Mouse (Mus musculus) left cerebral cortex, adult 2 months (tissue): ENCODE data around the gene Wdr53. TPM values are rescaled to one million over a fixed set of nuclear protein-coding genes. Genes with fewer than 3 reads are reported as not detected.
"Not testable (repeated sequence)": the region's sequence is repeated elsewhere in the genome, so short reads cannot be mapped to it uniquely, and the experiment has no call there.

ENCODE experiments used
- DNase-seq, 2 experiments: peaks; one replicate each; pipeline ENCODE4 v3.0.0; 2021 to 2022; ENCODE audit warnings: low spot score in 2 of 2, mixed read lengths in 1 of 2; ENCODE audit errors: extremely low spot score in 1 of 2
- H3K27ac ChIP-seq: fragments of 200-600 bp; 2 replicates; pipeline ENCODE4 v1.8.1; 2022
- H3K4me3 ChIP-seq: fragments of 200-600 bp; 2 replicates; pipeline ENCODE4 v1.8.1; 2022
- CTCF ChIP-seq: fragments of 200-600 bp; IDR thresholded peaks from 2 replicates; pipeline ENCODE4 v1.8.1; 2022; ENCODE audit warnings: antibody characterized with exemption, mild to moderate bottlenecking, moderate library complexity
- intact Hi-C: fragments of 180-260 bp; cut with DNase I; formaldehyde crosslinking; loops from one replicate; pipeline ENCODE4 v1.15.1; 2025
- microRNA-seq, 2 experiments: library from miRNA; unstranded; fragments of <30 nt; microRNA quantifications; one replicate each; pipeline ENCODE4 v1.2.0; 2021
- total RNA-seq, 2 experiments: library from RNA; stranded (reverse); gene quantifications; 2 replicates each; pipeline ENCODE4 v1.2.3; 2021

Gene Wdr53
- total RNA-seq, 2 experiments from 2014 or later: 9.3 to 12.0 TPM

DNA sequence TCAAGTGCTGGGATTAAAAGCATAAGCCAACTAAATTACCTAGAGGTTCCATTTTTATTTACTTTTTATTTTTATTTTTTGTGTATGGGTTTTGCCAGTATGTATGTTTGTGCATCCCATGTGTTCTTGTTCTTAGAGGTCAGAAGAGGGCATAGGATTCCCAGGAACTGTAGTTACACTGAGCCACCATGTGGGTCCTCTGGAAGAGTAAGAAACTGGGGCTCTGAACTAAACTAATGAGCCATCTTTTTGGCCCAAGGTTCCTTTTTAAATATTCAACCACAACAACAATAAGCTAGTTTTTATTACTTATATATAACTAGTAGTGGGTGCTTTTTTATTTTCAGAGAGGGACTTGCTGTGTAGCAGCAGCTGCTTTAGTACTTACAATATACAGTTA is 35.6 kb downstream of the Wdr53 start:
- TF ChIP-seq CTCF: no peak; the same call in 1 of the 2 replicates
- DNase-seq: no peak
- intact Hi-C loops: no loop called here
- Histone ChIP-seq H3K4me3 (no peak overlapping the region), H3K27ac (no peak overlapping the region)

GRCm38 (mm10) chr16:32291821-32292220 is 44.8 kb downstream of the Wdr53 start:
- no peak for TF ChIP-seq CTCF
- no peak overlapping the region for H3K4me3 ChIP-seq
- H3K27ac ChIP-seq: no peak overlapping the region
- DNase-seq: no peak
- intact Hi-C loops: no loop called here

- H3K27ac ChIP-seq, DNase-seq, intact Hi-C loops, H3K4me3 ChIP-seq: not testable (repeated sequence)
Measured at GRCm38 (mm10) chr16:32299617-32300016, 52.6 kb downstream of the Wdr53 start.

DNA sequence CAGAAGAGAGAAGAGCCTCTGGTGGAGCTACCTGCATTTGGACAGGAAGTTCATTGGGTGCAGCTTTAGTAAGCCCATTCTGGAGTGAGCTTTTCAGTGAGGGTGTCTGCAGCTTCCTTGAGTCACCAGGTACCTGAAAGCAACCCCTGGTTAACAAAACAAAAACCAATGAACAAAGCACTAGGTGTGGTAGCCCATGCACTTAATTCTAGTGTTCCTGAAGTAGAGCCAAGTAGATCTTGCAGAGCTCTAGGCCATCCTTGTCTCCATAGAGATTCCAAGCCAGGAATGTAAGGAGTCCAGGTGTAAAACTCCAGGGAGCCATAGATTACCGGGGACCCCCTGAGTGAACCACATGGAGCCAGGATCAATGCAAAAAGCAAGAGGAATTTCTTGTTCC is 56.0 kb downstream of the Wdr53 start:
- Histone ChIP-seq H3K4me3 (no peak overlapping the region), H3K27ac (no peak overlapping the region)
- TF ChIP-seq CTCF: no peak
- intact Hi-C loops: no loop called here
- no peak for DNase-seq

- no peak for TF ChIP-seq CTCF
- intact Hi-C loops: no loop called here
- no peak for DNase-seq
- Histone ChIP-seq H3K4me3 (no peak overlapping the region), H3K27ac (no peak overlapping the region)
Measured at GRCm38 (mm10) chr16:32303886-32304285, 56.9 kb downstream of the Wdr53 start.

Small RNAs within 50 kb of the gene (microRNA-seq; reads per million reads assigned to microRNA genes)
- gene Mir1946a: 0 reads per million in 2 experiments

Other genes starting within 250 kb of the Wdr53 start
- 10 to 100 TPM; 46.8 to 48.3 TPM for gene Senp5, start 243.9 kb upstream of the Wdr53 start, total RNA-seq
- gene Pak2, start 167.9 kb upstream of the Wdr53 start, total RNA-seq: 10 to 100 TPM; 25.9 to 26.9 TPM
- 10 to 100 TPM; 20.9 to 24.1 TPM for gene Pigx, start 147.5 kb upstream of the Wdr53 start, total RNA-seq
- 10 to 100 TPM; 65.2 to 67.7 TPM for gene Cep19, start 147.4 kb upstream of the Wdr53 start, total RNA-seq
- 1 to 10 TPM; 8.7 to 9.1 TPM for gene Nrros, start 81.6 kb upstream of the Wdr53 start, total RNA-seq
- gene Bex6, start 67.4 kb upstream of the Wdr53 start, total RNA-seq: not detected
- gene Fbxo45, start 69 bp upstream of the Wdr53 start, total RNA-seq: 10 to 100 TPM; 46.6 to 50.7 TPM
- under 1 TPM in 1 of 2 experiments, not detected in 1; 0.40 TPM for gene Smco1, start 24.2 kb downstream of the Wdr53 start, total RNA-seq
- 10 to 100 TPM; 25.3 to 27.8 TPM for gene Rnf168, start 30.2 kb downstream of the Wdr53 start, total RNA-seq
- 10 to 100 TPM; 51.0 to 53.3 TPM for gene Ubxn7, start 85.0 kb downstream of the Wdr53 start, total RNA-seq
- not detected for gene Tm4sf19, start 153.3 kb downstream of the Wdr53 start, total RNA-seq
- gene Tctex1d2, start 172.5 kb downstream of the Wdr53 start, total RNA-seq: 10 to 100 TPM; 13.6 to 14.9 TPM
- gene Pcyt1a, start 183.7 kb downstream of the Wdr53 start, total RNA-seq: 10 to 100 TPM; 39.6 to 42.7 TPM
- not detected for gene Slc51a, start 240.7 kb downstream of the Wdr53 start, total RNA-seq
- not detected for gene Zdhhc19, start 249.0 kb downstream of the Wdr53 start, total RNA-seq